Mouse (Mus musculus) hematopoietic stem cell, adult 5-6 weeks (primary cell): ENCODE results near the gene Anks1. TPM values are rescaled to one million over a fixed set of nuclear protein-coding genes. Genes with fewer than 3 reads are reported as not detected.

Source experiments
- ATAC-seq, 2 experiments: fragments of 125-278 bp in 1 of 2; replicated peaks in 1 of 2; 2 replicates each; pipeline ENCODE4 v1.8.0; 2016 to 2017; ENCODE audit warnings: inconsistent platforms in 2 of 2, mild to moderate bottlenecking in 2 of 2, moderate number of reproducible peaks in 2 of 2, low read depth in 1 of 2, moderate TSS enrichment in 1 of 2; ENCODE audit not compliant: low FRiP score in 2 of 2, poor library complexity in 2 of 2, severe bottlenecking in 2 of 2, insufficient read depth in 1 of 2, low TSS enrichment in 1 of 2
- total RNA-seq: library from RNA; stranded (forward); fragments of 172-1452, 232-1000 nt; gene quantifications from 2 replicates; pipeline ENCODE4 v1.2.3, GENCODE M21; 2017

Gene Anks1
- total RNA-seq, 1 experiment from 2014 or later: 46.1 TPM

DNA sequence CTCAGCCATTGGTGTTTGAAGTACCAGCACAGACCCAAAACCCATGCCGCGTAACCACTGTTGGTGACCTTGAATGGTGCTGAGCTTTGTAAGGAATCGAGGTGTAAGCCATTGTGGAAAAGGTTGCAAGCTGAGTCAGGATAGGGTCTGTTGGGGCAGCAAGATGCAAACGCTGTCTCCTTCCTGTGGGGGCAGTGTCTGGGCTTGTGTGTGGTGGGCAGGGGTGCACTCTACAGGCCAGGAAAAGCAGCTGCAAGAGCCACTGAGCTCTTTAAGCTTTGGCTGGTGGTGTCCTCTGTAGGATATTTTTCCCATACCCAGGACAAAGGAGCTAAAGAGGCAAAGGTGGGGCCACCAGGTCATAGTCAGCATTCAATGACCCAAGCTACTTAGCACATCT is 139.3 kb downstream of the Anks1 start:
- ATAC-seq: peak; percentile 64 to 66; a peak in 3 of 4 replicates

DNA sequence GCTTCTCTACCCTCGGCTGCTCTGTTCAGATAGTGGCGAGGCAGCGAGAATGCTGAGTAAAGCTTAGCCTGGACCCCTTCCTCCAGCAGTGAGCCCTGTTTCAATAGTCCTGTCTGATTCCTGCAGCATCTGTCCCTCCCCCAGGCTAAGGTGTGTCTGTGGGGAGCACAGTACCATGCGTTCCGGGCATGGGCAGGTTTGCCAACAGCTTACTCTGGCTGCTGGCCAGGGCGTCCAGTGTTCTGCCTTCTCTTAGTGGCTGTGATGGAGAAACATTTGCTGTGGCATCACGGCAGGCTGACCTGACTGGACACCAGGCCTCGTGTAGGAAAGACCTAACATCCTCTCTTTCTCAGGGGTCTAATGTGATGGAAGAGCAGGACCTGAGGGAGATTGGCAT is 141.1 kb downstream of the Anks1 start:
- no peak for ATAC-seq

DNA sequence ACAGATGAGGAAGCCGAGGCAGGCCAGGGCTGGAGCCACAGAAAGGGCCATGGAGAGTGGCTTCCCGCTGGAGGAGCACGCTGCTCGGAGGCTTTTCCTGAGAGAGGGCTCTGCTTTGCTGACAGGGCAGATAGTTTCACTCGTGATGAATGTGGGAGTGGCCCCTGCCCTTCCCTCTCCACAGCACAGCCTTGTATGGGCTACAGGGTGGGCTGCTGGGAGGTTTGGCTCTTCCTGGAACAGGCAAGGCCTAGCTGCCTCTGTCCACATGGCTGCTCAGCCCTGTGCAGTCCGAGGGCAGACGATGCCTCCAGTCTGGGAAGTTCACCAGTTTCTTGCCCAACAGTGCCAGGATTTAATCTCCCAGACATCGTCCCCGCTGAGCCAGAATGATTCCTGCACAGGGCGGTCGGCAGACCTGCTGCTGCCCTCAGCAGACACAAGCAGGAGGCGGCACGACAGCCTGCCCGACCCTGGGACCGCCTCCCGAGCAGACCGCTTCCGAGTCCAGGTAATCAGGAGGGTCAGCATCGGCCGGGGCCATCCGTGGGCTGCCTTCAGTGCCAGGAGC is 143.3 kb downstream of the Anks1 start:
- ATAC-seq: no peak

DNA sequence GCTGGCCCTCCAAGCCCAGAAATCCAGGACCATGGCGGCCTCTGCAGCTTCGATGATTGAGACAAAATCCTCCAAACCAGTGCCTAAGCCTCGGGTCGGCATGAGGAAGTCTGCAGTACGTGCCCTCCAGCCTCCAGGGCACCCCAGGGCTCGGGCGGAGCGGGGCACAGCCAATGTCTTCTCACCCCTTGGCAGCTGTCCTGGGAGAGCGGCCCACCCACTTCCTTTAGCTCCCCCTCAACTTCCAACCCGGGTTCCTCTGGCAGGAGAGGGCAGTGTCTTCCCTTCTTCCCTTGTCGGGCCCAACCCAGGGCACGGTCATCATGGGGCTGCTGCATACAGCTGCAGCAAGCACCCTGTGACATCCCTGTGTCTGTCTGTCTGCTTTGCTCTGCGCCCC is 149.2 kb downstream of the Anks1 start:
- ATAC-seq: no peak

DNA sequence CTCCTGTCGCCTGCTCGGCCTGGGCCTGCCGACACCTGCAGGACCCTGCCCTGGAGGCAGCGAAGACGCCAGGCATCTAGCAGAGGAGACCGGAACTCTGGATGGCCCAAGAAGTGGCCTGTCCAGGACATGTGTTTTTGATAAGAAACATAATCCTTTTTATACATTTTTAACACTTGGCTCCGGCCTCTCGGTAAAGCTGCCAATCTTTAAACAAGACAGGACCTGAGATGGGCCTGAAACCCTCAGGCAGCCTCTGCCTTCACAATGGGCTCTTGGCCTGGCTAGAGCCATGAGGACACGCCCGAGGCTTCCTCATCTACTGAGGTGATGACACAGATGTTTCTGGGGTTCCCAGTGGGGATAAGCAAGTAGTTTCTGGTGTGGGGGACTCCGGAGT is 151.6 kb downstream of the Anks1 start:
- no peak for ATAC-seq

DNA sequence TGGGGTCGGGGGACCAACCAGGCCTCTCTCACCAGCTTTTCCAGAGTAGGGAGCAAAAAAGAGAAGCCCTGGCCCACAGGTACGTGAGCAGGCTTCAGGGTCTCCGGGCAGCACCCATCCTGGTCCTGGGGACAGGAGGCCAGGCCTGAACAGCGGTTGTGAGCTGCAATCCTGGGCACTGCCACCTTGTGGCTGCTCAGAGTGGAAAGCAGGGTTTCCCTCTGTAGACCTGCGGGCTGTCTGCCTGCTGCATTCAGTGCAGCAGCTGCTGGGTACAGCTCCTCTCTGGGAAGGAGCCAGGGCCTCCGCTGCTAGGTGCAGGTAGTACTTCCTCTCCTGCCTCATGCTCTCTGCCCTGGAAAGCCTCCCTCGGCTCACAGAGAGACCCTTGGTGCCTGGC is 152.4 kb downstream of the Anks1 start:
- peak in 1 of 2 experiments; percentile 16; a peak in 1 of 4 replicates for ATAC-seq

DNA sequence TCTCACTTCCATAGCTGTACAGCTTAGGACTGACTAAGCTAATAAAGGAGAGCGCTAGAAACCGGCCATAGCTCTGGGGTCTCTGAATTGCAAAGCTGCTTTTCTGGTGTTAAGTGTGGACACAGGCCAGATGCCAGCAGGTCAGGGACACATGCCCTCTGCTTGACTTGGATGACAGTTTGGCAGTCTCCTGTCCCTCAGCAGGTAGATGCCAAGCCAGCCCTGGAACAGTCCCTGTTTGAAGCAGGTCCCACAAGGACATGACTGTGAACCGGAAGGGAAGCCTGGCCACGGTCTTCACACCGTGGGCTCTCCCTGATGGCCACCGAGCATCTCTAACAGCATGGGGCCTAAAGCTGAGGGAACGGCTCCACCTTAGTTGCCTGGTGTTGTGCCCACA is 153.6 kb downstream of the Anks1 start:
- ATAC-seq: no peak

DNA sequence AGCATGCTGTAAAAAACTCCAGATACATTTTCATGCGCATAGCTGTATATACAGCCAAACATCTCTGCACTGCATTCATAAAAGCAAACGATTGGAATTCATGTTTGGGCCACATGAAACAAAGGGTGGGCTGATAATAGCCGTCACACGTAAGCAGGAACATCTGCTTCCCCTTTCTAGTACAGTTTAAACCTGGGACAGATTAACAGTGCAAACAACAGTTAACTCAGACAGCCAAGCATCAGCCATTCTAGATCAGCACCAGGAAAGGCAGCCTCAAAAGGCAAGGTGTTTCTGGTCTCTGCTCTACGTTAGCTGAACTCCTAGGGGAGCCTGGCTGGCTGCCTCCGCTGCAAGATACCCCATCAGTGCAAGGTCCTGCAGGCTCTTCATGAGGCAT is 154.1 kb downstream of the Anks1 start:
- ATAC-seq: no peak

DNA sequence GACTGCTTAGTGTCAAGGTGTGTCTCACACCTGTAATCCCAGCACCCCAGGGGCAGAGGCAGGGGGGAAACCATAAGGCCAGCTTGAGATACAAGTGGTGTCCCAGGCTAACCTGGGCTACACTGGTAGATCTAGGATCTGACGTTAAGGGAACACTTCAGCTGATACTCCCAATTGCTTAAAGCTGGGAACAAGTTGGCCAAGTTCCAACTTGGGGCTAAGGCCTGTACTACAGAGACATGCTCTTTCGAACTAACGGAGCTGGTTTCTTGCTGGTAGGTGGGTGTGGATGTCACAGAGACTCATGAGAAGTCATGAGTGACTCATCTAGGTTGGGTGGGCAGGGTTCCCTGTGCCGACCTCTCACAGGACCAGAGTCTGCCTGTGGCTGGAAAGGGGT is 158.2 kb downstream of the Anks1 start:
- no peak for ATAC-seq

DNA sequence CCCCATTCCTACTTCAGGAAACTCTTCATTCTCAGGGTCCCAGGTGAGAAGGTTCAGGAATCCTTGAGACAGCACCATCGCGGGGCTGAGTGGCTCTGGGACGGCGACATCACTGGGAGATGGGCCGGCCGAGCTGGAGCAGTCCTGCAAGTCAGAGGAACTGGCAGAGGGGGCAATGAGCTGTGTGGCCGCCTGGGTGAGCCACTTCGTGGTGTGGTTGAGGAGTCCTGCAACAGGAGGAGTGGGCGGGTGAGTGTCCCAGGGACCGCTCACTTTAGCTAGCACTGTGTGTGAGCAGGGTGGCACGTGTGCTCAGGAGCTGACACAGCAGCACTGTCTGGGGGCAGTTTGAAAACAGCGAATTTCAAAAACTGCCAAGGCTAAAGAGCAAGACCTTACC is 160.3 kb downstream of the Anks1 start:
- ATAC-seq: 0 out of 4 replicates have a peak, but pooled peaks have one; percentile 28 to 34

DNA sequence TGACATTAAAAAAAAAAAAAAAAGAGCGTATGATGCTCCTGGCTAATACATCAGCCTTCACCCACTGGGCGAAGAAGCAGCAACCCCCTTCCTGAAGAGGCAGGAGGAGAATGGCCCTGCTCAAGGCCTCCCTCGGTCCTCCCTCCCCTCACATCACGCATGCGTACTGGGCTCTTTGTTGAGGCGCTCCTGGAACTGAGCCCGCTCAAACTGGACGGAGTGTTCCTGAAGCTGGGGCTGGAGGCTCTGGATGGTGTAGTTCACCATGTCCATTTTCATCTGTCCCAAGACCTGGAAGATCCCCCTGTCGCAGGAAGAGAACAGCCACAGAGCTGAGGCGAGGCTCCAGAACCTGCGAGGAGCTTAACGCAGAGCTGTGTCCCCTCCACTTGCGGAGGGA is 161.2 kb downstream of the Anks1 start:
- no peak for ATAC-seq

DNA sequence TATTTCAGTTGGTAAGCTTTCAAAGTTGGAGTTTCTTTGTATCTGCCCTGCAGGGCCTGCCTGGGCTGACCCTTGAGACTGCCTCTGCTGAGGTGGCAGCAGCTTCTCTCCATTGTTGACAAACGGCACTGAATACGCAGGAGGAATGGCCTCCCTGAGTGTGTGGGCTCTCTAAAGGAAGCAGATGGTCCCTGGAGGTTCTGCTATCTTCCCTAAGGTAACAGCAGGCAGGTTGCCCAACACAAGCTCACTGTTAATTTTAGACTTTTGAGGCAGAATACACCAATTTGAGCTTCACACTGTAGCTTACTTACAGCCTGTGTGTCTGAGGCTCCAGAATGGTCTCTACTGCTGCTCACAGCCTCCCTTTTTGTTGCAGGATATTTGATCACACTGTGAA is 163.6 kb downstream of the Anks1 start:
- ATAC-seq: no peak

DNA sequence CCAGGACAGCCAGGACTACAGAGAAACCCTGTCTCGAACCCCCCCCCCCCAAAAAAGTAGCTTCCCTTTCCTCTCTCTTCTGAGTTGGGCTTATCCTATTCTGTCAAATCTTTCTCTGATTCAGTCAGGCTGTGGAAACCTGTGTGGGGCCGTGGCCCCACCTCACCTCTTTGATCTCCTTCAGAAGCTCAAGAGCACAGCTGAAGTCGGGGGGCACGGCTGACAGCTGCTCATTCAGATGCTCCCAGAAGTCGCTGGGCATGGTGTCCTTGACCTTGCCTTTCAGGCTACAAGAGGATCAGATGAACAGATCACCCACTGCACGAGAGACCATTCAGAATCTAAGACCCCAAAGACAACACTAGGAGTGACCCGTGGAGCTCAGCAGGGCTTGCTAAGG is 165.4 kb downstream of the Anks1 start:
- ATAC-seq: no peak

DNA sequence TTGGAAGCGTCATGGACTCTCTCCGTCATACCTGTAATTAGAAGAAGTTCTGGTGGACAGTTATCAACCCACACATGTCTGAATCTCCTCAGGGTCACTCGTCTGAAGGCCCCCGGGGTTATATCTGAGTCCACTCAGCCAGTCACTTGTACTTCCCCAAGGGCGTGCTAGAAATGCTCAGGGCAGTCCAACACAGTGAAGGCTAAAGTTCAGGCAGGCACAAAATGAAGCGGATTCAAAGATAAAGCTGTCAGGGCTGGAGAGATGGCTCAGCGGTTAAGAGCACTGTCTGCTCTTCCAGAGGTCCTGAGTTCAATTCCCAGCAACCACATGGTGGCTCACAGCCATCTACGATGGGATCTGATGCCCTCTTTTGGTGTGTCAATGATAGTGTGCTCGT is 168.9 kb downstream of the Anks1 start:
- ATAC-seq: no peak

DNA sequence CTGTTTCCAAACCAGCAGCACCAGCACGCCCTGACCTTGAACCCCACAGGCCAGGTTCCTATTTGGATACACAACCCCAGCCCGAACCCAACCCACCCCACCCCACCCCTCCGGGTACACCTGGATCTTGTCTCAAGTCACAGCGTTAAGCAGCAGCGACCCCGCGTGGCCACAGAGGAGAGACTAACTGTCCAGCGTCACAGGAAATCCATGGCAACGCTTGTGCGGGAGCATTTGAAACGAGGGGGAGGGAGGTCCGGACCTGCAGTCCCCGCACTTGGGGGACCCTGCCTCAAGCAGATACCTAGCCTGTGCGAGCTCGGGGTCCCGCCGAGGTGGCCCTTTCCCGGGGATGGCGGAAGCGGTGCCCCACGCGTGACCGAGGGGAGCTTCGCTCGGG is 170.5 kb downstream of the Anks1 start:
- peak; percentile 56 to 58 for ATAC-seq

DNA sequence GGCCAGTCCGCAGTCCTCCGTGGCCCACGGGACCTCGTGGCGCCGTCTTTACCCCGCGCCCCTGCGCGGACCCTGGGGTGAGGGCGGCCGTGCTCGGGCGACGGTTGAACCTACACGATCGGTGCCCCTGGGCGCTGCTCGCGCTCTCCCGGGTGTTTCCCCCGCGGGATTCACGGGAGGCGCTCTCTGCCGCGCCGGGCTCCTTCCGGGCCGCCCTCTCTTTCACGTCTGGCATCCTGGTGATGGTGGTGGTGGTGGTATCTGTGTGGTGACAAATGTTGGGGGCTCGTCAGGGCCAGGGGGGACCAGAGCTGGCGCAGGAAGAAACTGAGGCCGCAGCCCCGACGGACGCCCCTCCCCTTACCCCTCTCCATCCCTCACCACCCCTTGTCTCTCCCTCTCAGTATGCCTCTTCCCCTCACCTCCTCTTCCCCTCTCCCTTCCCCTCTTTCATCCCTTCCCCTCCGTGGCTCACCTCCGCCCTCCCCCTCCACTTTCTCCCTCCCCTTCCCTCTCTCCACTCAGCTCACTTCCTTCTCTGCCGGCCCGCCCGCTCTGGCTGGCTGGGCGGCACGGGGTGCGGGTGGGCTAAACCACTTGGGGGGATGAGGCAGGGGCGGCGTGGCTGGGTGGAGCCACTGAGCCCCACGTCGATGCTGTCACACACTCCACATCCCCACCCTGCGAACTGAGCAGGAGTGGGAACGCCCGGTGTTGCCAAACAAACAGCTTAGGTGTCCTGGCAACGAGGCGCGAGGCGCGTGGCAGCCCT is 171.1 kb downstream of the Anks1 start, which contains the start of gene Tcp11:
TSS of gene Tcp11 (minus strand) at position 595 of the 772 bp plus-strand sequence.
- ATAC-seq: peak; percentile 78 to 81

DNA sequence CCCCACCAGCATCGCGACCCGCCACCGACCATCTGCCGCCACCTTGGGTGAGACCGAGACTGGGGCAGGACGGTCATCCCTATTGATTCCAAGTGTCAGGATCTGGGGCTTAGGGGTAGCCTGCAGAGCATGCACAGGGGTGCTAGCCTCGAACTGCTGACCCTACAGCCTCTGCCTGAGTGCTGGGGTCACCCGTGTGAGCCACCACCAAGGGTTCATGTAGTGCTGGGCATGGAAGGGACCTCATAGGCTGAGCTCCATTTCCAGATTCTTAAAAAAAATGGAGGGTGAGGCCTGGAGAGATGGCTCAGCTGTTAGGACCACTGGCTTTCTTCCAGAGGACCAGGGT is 171.7 kb downstream of the Anks1 start:
- ATAC-seq: no peak

DNA sequence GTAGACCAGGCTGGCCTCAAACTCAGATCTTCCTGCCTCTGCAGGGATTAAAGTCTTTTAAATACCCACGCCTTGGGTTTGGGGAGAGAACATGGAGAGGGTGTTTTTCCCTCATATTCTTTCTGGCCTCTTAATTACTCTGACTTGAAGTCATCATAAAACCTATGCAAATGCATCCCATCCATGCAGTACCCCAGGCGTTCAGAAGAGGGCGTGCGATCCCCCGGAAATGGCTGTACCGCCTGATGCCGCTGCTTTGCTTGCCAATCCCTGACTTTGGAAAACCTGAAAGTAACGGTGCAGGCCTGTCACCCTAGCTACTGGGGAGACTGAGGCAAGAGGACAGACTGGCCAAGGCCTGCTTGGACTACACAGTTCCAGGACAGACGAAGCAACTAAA is 172.3 kb downstream of the Anks1 start:
- no peak for ATAC-seq

DNA sequence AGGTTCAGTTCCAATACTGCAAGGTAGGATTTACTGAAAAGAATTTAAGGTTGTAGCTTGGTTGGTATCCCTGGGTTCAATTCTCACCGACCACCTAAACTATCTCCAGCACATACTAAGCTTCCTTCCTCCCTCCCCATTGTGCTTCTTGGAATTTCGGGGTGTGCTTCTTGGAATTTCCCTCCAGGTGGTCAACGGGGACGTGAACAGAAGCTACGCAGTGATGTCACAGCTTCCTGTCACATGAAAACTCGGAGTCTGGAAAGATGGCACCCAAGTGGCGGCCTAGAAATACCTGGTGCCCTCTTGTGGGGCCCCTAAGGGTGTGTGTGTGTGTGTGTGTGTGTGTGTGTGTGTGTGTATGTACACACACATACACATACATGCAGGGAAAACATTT is 172.8 kb downstream of the Anks1 start:
- ATAC-seq: no peak
